Mouse (Mus musculus) liver, embryonic 15.5 days (tissue): ENCODE results near the gene Arcn1. TPM values are rescaled to one million over a fixed set of nuclear protein-coding genes. Genes with fewer than 3 reads are reported as not detected.

Experiments used
- ATAC-seq: fragments of 200-750 bp; cut with Nextera tagmentation; 2 replicates; pipeline ENCODE4 v1.8.0; 2017; ENCODE audit warnings: moderate number of reproducible peaks, mild to moderate bottlenecking, moderate library complexity; ENCODE audit not compliant: insufficient read depth
- H3K27ac ChIP-seq: fragments of 300-500 bp; sonication (generic); replicated peaks from 2 replicates; pipeline ENCODE4 v1.5.1; 2015; ENCODE audit warnings: mild to moderate bottlenecking, inconsistent platforms
- H3K27me3 ChIP-seq: fragments of 300-500 bp; sonication (generic); 2 replicates; pipeline ENCODE4 v1.6.1; 2015; ENCODE audit warnings: mild to moderate bottlenecking, inconsistent platforms
- H3K36me3 ChIP-seq: fragments of 300-500 bp; sonication (generic); replicated peaks from 2 replicates; pipeline ENCODE4 v1.6.1; 2015; ENCODE audit warnings: moderate library complexity, mild to moderate bottlenecking, inconsistent platforms
- H3K4me1 ChIP-seq: fragments of 300-500 bp; sonication (generic); replicated peaks from 2 replicates; pipeline ENCODE4 v1.6.1; 2015; ENCODE audit warnings: inconsistent platforms
- H3K4me2 ChIP-seq: fragments of 300-500 bp; sonication (generic); 2 replicates; pipeline ENCODE4 v1.6.1; 2015; ENCODE audit warnings: moderate library complexity, mild to moderate bottlenecking, inconsistent platforms
- H3K4me3 ChIP-seq: fragments of 300-500 bp; sonication (generic); replicated peaks from 2 replicates; pipeline ENCODE4 v1.5.1; 2015; ENCODE audit warnings: mild to moderate bottlenecking, inconsistent platforms
- H3K9ac ChIP-seq: fragments of 300-500 bp; sonication (generic); 2 replicates; pipeline ENCODE4 v1.6.1; 2015; ENCODE audit warnings: moderate library complexity, mild to moderate bottlenecking, inconsistent platforms
- H3K9me3 ChIP-seq: fragments of 300-500 bp; sonication (generic); replicated peaks from 2 replicates; pipeline ENCODE4 v1.6.1; 2016; ENCODE audit warnings: inconsistent platforms
- WGBS: fragments of 180-500 bp; shearing (Covaris S2); methylation state at CpG from one replicate; pipeline ENCODE4 v1.1.7; 2015; ENCODE audit warnings: mixed read lengths; ENCODE audit not compliant: insufficient replicate concordance; 5-methylcytosine and 5-hydroxymethylcytosine counted together
- polyA plus RNA-seq: library from polyadenylated mRNA; unstranded; fragments of >200 nt; fragmentation: Nextera tagmentation; extraction: Ambion mirVana; gene quantifications from 2 replicates; pipeline ENCODE4 v1.2.1, GENCODE M21; 2015

The Arcn1 gene
- polyA plus RNA-seq, 1 experiment from 2014 or later, result 87.1 TPM

GRCm38 (mm10) chr9:44708429-44708765 is 59.2 kb downstream of the Arcn1 start:
- Histone ChIP-seq H3K4me1 (peaks cover 24% of the 10 kb centered on the region), H3K9ac (peak overlapping the region; percentile 21; the same call in 1 of the 2 replicates), H3K4me3 (peak overlapping the region; percentile 45), H3K27me3 (peaks cover 21% of the 10 kb centered on the region), H3K9me3 (no peaks in the 10 kb centered on the region), H3K4me2 (peak overlapping the region; percentile 66), H3K36me3 (no peaks in the 10 kb centered on the region), H3K27ac (no peak overlapping the region)
- 13% methylated on average over 23 of the region's 24 CpGs for WGBS
- peak; percentile 55 for ATAC-seq

GRCm38 (mm10) chr9:44707749-44708428 is 59.8 kb downstream of the Arcn1 start:
- Histone ChIP-seq H3K27me3 (peaks cover 21% of the 10 kb centered on the region), H3K9me3 (no peaks in the 10 kb centered on the region), H3K4me3 (peak overlapping the region; percentile 45), H3K36me3 (no peaks in the 10 kb centered on the region), H3K4me2 (peak overlapping the region; percentile 66), H3K27ac (no peak overlapping the region), H3K4me1 (peaks cover 19% of the 10 kb centered on the region), H3K9ac (peak overlapping the region; percentile 21; the same call in 1 of the 2 replicates)
- ATAC-seq, result no peak
- WGBS, result 37% methylated on average over 28 of the region's 28 CpGs

GRCm38 (mm10) chr9:44699730-44700129 is 67.9 kb downstream of the Arcn1 start:
- 64% methylated on average over 5 of the region's 5 CpGs for WGBS
- H3K4me1 ChIP-seq, result no peaks in the 10 kb centered on the region
- no peak for ATAC-seq
- H3K4me2 ChIP-seq, result no peak overlapping the region
- H3K9ac ChIP-seq, result no peak overlapping the region
- no peaks in the 10 kb centered on the region for H3K27me3 ChIP-seq
- no peaks in the 10 kb centered on the region for H3K9me3 ChIP-seq
- no peak overlapping the region for H3K27ac ChIP-seq
- no peak overlapping the region for H3K4me3 ChIP-seq
- no peaks in the 10 kb centered on the region for H3K36me3 ChIP-seq

- Histone ChIP-seq H3K27ac (no peak overlapping the region), H3K36me3 (no peaks in the 10 kb centered on the region), H3K4me2 (no peak overlapping the region), H3K9me3 (no peaks in the 10 kb centered on the region), H3K27me3 (no peaks in the 10 kb centered on the region), H3K4me3 (no peak overlapping the region), H3K9ac (no peak overlapping the region), H3K4me1 (no peaks in the 10 kb centered on the region)
- 76% methylated on average over 10 of the region's 10 CpGs for WGBS
- ATAC-seq, result no peak
These were observed 68.4 kb downstream of the Arcn1 start for GRCm38 (mm10) chr9:44699196-44699595.

GRCm38 (mm10) chr9:44697866-44698265 is 69.8 kb downstream of the Arcn1 start:
- Histone ChIP-seq H3K4me2 (no peak overlapping the region), H3K27ac (no peak overlapping the region), H3K27me3 (no peaks in the 10 kb centered on the region), H3K9me3 (no peaks in the 10 kb centered on the region), H3K4me1 (no peaks in the 10 kb centered on the region), H3K4me3 (no peak overlapping the region), H3K36me3 (no peaks in the 10 kb centered on the region), H3K9ac (no peak overlapping the region)
- no peak for ATAC-seq
- WGBS, result 85% methylated on average over 16 of the region's 16 CpGs

- no peaks in the 10 kb centered on the region for H3K36me3 ChIP-seq
- H3K4me3 ChIP-seq, result no peak overlapping the region
- H3K27ac ChIP-seq, result no peak overlapping the region
- H3K27me3 ChIP-seq, result no peaks in the 10 kb centered on the region
- no peak for ATAC-seq
- peaks cover 19% of the 10 kb centered on the region for H3K4me1 ChIP-seq
- no peak overlapping the region for H3K4me2 ChIP-seq
- 74% methylated on average over 11 of the region's 11 CpGs for WGBS
- H3K9me3 ChIP-seq, result no peaks in the 10 kb centered on the region
- H3K9ac ChIP-seq, result no peak overlapping the region
These were observed 74.6 kb downstream of the Arcn1 start for GRCm38 (mm10) chr9:44693071-44693470.

GRCm38 (mm10) chr9:44691671-44692520 is 75.7 kb downstream of the Arcn1 start:
- Histone ChIP-seq H3K9me3 (no peaks in the 10 kb centered on the region), H3K4me1 (peaks cover 19% of the 10 kb centered on the region), H3K4me3 (no peak overlapping the region), H3K9ac (no peak overlapping the region), H3K4me2 (no peak overlapping the region), H3K27me3 (no peaks in the 10 kb centered on the region), H3K27ac (0 out of 2 replicates have a peak overlapping the region, but pooled peaks have one; percentile 24), H3K36me3 (no peaks in the 10 kb centered on the region)
- ATAC-seq, result peak; percentile 47
- WGBS, result 54% methylated on average over 21 of the region's 21 CpGs

Other genes starting within 250 kb of the Arcn1 start
- gene Cxcr5, start 206.0 kb downstream of the Arcn1 start, polyA plus RNA-seq, result 0.13 TPM in 1 of 2 replicates, not detected in the other
- gene Ddx6, start 163.0 kb downstream of the Arcn1 start, polyA plus RNA-seq, result 6.1 and 6.6 TPM in 2 replicates
- not detected in 2 replicates for gene Treh, start 94.6 kb downstream of the Arcn1 start, polyA plus RNA-seq
- 2.5 and 2.7 TPM in 2 replicates for gene Phldb1, start 32.6 kb downstream of the Arcn1 start, polyA plus RNA-seq
- 16.7 and 19.0 TPM in 2 replicates for gene Ift46, start 63 bp upstream of the Arcn1 start, polyA plus RNA-seq
- 3.2 and 4.9 TPM in 2 replicates for gene Tmem25, start 31.5 kb upstream of the Arcn1 start, polyA plus RNA-seq
- 127 and 154 TPM in 2 replicates for gene Ttc36, start 35.2 kb upstream of the Arcn1 start, polyA plus RNA-seq
- gene Kmt2a, start 113.5 kb upstream of the Arcn1 start, polyA plus RNA-seq, result 2.9 and 3.4 TPM in 2 replicates
- 396 and 459 TPM in 2 replicates for gene Atp5l, start 152.9 kb upstream of the Arcn1 start, polyA plus RNA-seq
- 10.3 and 10.9 TPM in 2 replicates for gene Ube4a, start 197.8 kb upstream of the Arcn1 start, polyA plus RNA-seq
- gene Cd3g, start 212.6 kb upstream of the Arcn1 start, polyA plus RNA-seq, result 0.22 and 0.23 TPM in 2 replicates
- 0.09 and 0.10 TPM in 2 replicates for gene Cd3d, start 213.9 kb upstream of the Arcn1 start, polyA plus RNA-seq
- not detected in 2 replicates for gene Cd3e, start 241.8 kb upstream of the Arcn1 start, polyA plus RNA-seq